Mouse (Mus musculus): ENCODE results near the gene Flad1. TPM values are rescaled to one million over a fixed set of nuclear protein-coding genes. Genes with fewer than 3 reads are reported as not detected.

Flad1 gene
- total and polyA plus RNA-seq, 2 experiments, result 29.0 to 67.3 TPM

GRCm38 (mm10) chr3:89377831-89378230 lies 33.8 kb downstream of the Flad1 start:
- DNase-seq (ENCODE audit: extremely low read depth, low read depth, low spot score), result no peak
- Histone ChIP-seq H3K27me3 (ENCODE audit: control insufficient read depth, insufficient read depth, low read length) (no peaks in the 10 kb centered on the region), H3K4me1 (ENCODE audit: control insufficient read depth, insufficient read depth, low read length) (no peaks in the 10 kb centered on the region), H3K36me3 (ENCODE audit: control insufficient read depth, insufficient read depth, low read length) (peaks cover 6% of the 10 kb centered on the region; the same call in 1 of the 2 replicates), H3K79me2 (ENCODE audit: control insufficient read depth, insufficient read depth, low read length) (no peaks in the 10 kb centered on the region), H3K27ac (replicated peaks; ENCODE audit: insufficient read depth, low read depth, low read length) (no peak overlapping the region), H3K9ac (ENCODE audit: low read depth, low read length) (no peak overlapping the region), H3K4me3 (ENCODE audit: insufficient read depth, low read depth, low read length) (no peak overlapping the region)
- TF ChIP-seq POLR2A (IDR thresholded peaks at IDR 0.05; ENCODE audit: extremely low read depth, insufficient read depth, low read length) (no peak), CTCF (IDR thresholded peaks at IDR 0.05; ENCODE audit: low read depth, low read length) (no peak)
- WGBS, result 85% methylated on average over 4 of the region's 4 CpGs

- no peaks in the 10 kb centered on the region for H3K4me1 ChIP-seq (ENCODE audit: control insufficient read depth, insufficient read depth, low read length)
- TF ChIP-seq CTCF (IDR thresholded peaks at IDR 0.05; ENCODE audit: low read depth, low read length) (no peak), POLR2A (IDR thresholded peaks at IDR 0.05; ENCODE audit: extremely low read depth, insufficient read depth, low read length) (no peak)
- H3K27ac ChIP-seq (replicated peaks; ENCODE audit: insufficient read depth, low read depth, low read length), result no peak overlapping the region
- H3K79me2 ChIP-seq (ENCODE audit: control insufficient read depth, insufficient read depth, low read length), result no peaks in the 10 kb centered on the region
- no peaks in the 10 kb centered on the region for H3K27me3 ChIP-seq (ENCODE audit: control insufficient read depth, insufficient read depth, low read length)
- peaks cover 2% of the 10 kb centered on the region; the same call in 1 of the 2 replicates for H3K36me3 ChIP-seq (ENCODE audit: control insufficient read depth, insufficient read depth, low read length)
- no peak overlapping the region for H3K4me3 ChIP-seq (ENCODE audit: insufficient read depth, low read depth, low read length)
- no peak for DNase-seq (ENCODE audit: extremely low read depth, low read depth, low spot score)
- WGBS, result 38% methylated on average over 5 of the region's 5 CpGs
- no peak overlapping the region for H3K9ac ChIP-seq (ENCODE audit: low read depth, low read length)
Measured at GRCm38 (mm10) chr3:89373581-89374231, 38.0 kb downstream of the Flad1 start.

GRCm38 (mm10) chr3:89367338-89367737 lies 44.3 kb downstream of the Flad1 start:
- Histone ChIP-seq H3K79me2 (ENCODE audit: control insufficient read depth, insufficient read depth, low read length) (no peaks in the 10 kb centered on the region), H3K27me3 (ENCODE audit: control insufficient read depth, insufficient read depth, low read length) (no peaks in the 10 kb centered on the region), H3K36me3 (ENCODE audit: control insufficient read depth, insufficient read depth, low read length) (no peaks in the 10 kb centered on the region), H3K27ac (replicated peaks; ENCODE audit: insufficient read depth, low read depth, low read length) (no peak overlapping the region), H3K4me1 (ENCODE audit: control insufficient read depth, insufficient read depth, low read length) (peaks cover 2% of the 10 kb centered on the region; the same call in 1 of the 2 replicates), H3K4me3 (ENCODE audit: insufficient read depth, low read depth, low read length) (peak overlapping the region; percentile 20; the same call in 1 of the 2 replicates), H3K9ac (ENCODE audit: low read depth, low read length) (no peak overlapping the region)
- TF ChIP-seq CTCF (IDR thresholded peaks at IDR 0.05; ENCODE audit: low read depth, low read length), result no peak
- no peak for TF ChIP-seq POLR2A (IDR thresholded peaks at IDR 0.05; ENCODE audit: extremely low read depth, insufficient read depth, low read length)
- DNase-seq (ENCODE audit: extremely low read depth, low read depth, low spot score), result peak; percentile 55
- 21% methylated on average over 11 of the region's 11 CpGs for WGBS

DNA sequence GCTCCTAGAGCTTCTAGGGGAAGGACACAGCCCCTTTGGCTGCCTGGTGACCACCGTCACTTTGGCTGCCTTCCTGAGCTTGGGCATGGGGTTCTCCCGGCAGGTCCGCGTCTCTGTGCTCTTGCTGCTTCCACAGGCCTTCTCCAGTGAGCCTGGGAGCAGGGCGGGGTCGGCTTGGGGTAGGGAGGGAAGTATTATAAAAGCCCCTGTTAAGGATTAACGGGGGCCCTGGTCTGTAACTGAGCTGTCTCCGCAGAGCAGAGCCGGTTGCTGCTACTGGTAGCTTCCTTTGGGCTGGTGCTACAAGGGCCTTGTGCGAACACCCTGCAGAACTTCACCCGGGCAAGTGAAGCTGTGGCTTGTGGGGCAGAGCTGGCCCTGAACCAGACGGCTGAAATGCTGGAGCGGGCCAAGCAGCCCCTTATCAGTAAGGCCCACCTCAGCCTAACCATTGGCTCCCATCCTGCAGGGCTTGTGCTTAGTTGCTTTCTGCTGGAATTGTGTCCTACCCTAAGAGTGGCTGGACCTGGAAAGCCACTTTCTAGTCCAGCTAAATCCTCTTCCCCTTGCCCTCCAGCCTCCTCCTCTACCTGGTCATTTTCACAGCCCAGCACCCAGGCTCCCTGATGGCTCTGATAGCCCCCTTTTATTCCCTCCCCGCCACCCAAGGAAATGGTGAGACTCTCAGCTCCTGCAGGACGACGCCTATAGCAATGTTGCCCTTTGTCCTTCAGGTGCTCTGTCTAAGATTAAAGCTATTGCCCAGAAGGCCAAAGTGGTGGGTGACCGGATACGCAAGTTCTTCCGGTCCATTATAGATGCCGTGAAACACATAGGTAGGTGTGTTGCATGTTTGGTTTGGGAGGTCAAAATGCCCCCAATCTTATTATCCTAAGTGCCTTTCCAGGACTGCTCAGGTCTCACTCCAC lies 45.9 kb downstream of the Flad1 start:
- TF ChIP-seq CTCF (IDR thresholded peaks at IDR 0.05; ENCODE audit: low read depth, low read length) (no peak), POLR2A (IDR thresholded peaks at IDR 0.05; ENCODE audit: extremely low read depth, insufficient read depth, low read length) (no peak)
- 87% methylated on average over 20 of the region's 20 CpGs for WGBS
- H3K27me3 ChIP-seq (ENCODE audit: control insufficient read depth, insufficient read depth, low read length), result no peaks in the 10 kb centered on the region
- H3K27ac ChIP-seq (replicated peaks; ENCODE audit: insufficient read depth, low read depth, low read length), result no peak overlapping the region
- H3K9ac ChIP-seq (ENCODE audit: low read depth, low read length), result no peak overlapping the region
- no peak overlapping the region for H3K4me3 ChIP-seq (ENCODE audit: insufficient read depth, low read depth, low read length)
- no peak for DNase-seq (ENCODE audit: extremely low read depth, low read depth, low spot score)
- H3K4me1 ChIP-seq (ENCODE audit: control insufficient read depth, insufficient read depth, low read length), result peaks cover 2% of the 10 kb centered on the region; the same call in 1 of the 2 replicates
- H3K36me3 ChIP-seq (ENCODE audit: control insufficient read depth, insufficient read depth, low read length), result no peaks in the 10 kb centered on the region
- H3K79me2 ChIP-seq (ENCODE audit: control insufficient read depth, insufficient read depth, low read length), result no peaks in the 10 kb centered on the region

- no peaks in the 10 kb centered on the region for H3K79me2 ChIP-seq (ENCODE audit: control insufficient read depth, insufficient read depth, low read length)
- H3K4me1 ChIP-seq (ENCODE audit: control insufficient read depth, insufficient read depth, low read length), result peaks cover 2% of the 10 kb centered on the region; the same call in 1 of the 2 replicates
- DNase-seq (ENCODE audit: extremely low read depth, low read depth, low spot score), result no peak
- H3K27ac ChIP-seq (replicated peaks; ENCODE audit: insufficient read depth, low read depth, low read length), result no peak within 1 kb of the TSS
- no peaks in the 10 kb centered on the region for H3K36me3 ChIP-seq (ENCODE audit: control insufficient read depth, insufficient read depth, low read length)
- H3K27me3 ChIP-seq (ENCODE audit: control insufficient read depth, insufficient read depth, low read length), result no peaks in the 10 kb centered on the region
- no peak within 1 kb of the TSS for H3K4me3 ChIP-seq (ENCODE audit: insufficient read depth, low read depth, low read length)
- WGBS, result 93% methylated on average over 11 of the region's 11 CpGs
- H3K9ac ChIP-seq (ENCODE audit: low read depth, low read length), result no peak within 1 kb of the TSS
- TF ChIP-seq CTCF (IDR thresholded peaks at IDR 0.05; ENCODE audit: low read depth, low read length) (no peak), POLR2A (IDR thresholded peaks at IDR 0.05; ENCODE audit: extremely low read depth, insufficient read depth, low read length) (no peak)
Measured at GRCm38 (mm10) chr3:89365153-89365485, 46.6 kb downstream of the Flad1 start, which contains the start of gene Dcst1. Gene Dcst1 (minus strand): TSS chr3:89365253.

All from liver, adult 2 months (tissue).